Comparison of ENCODE assay signal across 9 mouse cellular contexts in the genomic region with DNA sequence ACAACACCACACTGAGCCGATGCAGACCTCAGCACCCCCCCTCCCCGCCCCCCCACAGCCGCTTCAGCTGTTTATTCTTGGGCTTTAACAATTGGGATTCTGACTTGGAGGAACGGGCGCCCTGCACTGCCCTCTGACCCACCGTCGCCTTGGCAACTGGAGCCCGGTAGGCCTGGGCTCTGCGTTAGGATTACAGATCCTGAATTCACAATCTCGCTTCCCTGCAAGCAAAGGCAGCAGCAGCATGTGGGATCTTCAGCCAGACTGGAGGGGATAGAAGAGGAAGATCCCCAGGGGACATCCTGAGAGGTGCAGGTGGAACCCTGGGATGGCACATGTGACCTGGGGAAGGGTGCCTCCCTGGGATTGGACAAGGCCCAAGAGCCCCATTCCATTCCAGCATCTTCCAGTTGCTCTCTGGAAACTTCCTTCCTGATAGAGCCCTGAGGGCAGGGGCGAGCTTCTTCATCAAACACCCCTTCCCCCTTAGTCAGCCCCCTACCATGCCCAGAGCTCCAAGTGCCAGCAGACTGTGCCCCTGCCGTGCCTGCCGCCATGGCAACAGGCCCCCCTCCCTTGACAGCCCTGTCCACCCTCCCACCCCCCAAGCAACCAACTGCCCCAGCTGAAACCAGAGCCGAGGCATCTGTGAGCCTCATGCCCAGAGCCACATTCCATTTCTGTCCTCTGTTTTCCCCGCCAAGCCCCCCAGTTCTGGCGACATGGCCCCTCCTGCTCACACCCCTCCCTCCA. TPM values are rescaled to one million over a fixed set of nuclear protein-coding genes. Genes with fewer than 3 reads are reported as not detected.
DNase-seq lines count a peak whose midpoint lies in the region; ATAC-seq and TF ChIP-seq lines count a peak whose summit lies in the region.
"Had no signal": no experiment of that assay in that cellular context is flagged by ENCODE, and none has a peak within 500 bp of the region (broad histone marks: within the 10 kb centered on the region; RNA-seq: fewer than 3 reads in every experiment).

No protein-coding gene starts in this region.

- H3K36me3 ChIP-seq in lung, embryonic 16.5 days (ENCODE audit: control insufficient read depth, insufficient read depth, low read length), result no peaks in the 10 kb centered on the region
- no peaks in the 10 kb centered on the region; the same call in 1 of the 2 replicates for H3K36me3 ChIP-seq in limb, embryonic 14.5 days (ENCODE audit: control insufficient read depth, insufficient read depth, low read length)
- no peaks in the 10 kb centered on the region for H3K36me3 ChIP-seq in stomach, postnatal 0 days (ENCODE audit: control insufficient read depth, insufficient read depth, low read length)

- no peak for TF ChIP-seq CTCF in stomach, postnatal 0 days (IDR thresholded peaks at IDR 0.05; ENCODE audit: low read depth)

- H3K4me1 ChIP-seq in lung, embryonic 16.5 days (replicated peaks; ENCODE audit: control insufficient read depth, insufficient read depth, low read length), result peaks cover 90% of the 10 kb centered on the region
- peaks cover 99% of the 10 kb centered on the region for H3K4me1 ChIP-seq in limb, embryonic 14.5 days (ENCODE audit: control insufficient read depth, insufficient read depth, low read length)
- peaks cover 48% of the 10 kb centered on the region for H3K4me1 ChIP-seq in stomach, postnatal 0 days (replicated peaks; ENCODE audit: control insufficient read depth, insufficient read depth)

- no peaks in the 10 kb centered on the region for H3K9me3 ChIP-seq in lung, embryonic 16.5 days (ENCODE audit: control insufficient read depth, low read length)
- no peaks in the 10 kb centered on the region for H3K9me3 ChIP-seq in limb, embryonic 14.5 days (ENCODE audit: control insufficient read depth, low read length)
- no peaks in the 10 kb centered on the region for H3K9me3 ChIP-seq in stomach, postnatal 0 days (ENCODE audit: control insufficient read depth, low read length)

- TF ChIP-seq POLR2A in limb, embryonic 14.5 days (IDR thresholded peaks at IDR 0.05; ENCODE audit: borderline replicate concordance, extremely low read depth, insufficient read depth, insufficient read length), result no peak

- no peaks in the 10 kb centered on the region for H3K27me3 ChIP-seq in lung, embryonic 16.5 days (ENCODE audit: control insufficient read depth, insufficient read depth, low read depth, low read length)
- no peaks in the 10 kb centered on the region for H3K27me3 ChIP-seq in limb, embryonic 14.5 days (ENCODE audit: control insufficient read depth, insufficient read depth, low read length)
- H3K27me3 ChIP-seq in stomach, postnatal 0 days (ENCODE audit: control insufficient read depth, insufficient read depth, low read length), result no peaks in the 10 kb centered on the region

- H3K4me2 ChIP-seq in lung, embryonic 16.5 days (ENCODE audit: low read depth, low read length), result no peak overlapping the region
- H3K4me2 ChIP-seq in limb, embryonic 14.5 days (replicated peaks; ENCODE audit: low read depth, low read length, severe bottlenecking), result peak overlapping the region; percentile 10
- no peak overlapping the region for H3K4me2 ChIP-seq in stomach, postnatal 0 days (replicated peaks; ENCODE audit: low read depth)

- H3K9ac ChIP-seq in lung, embryonic 16.5 days (ENCODE audit: low read length), result peak overlapping the region; percentile 21; the same call in 1 of the 2 replicates
- no peak overlapping the region for H3K9ac ChIP-seq in limb, embryonic 14.5 days (ENCODE audit: low read depth, low read length, severe bottlenecking)
- H3K9ac ChIP-seq in stomach, postnatal 0 days (ENCODE audit: low read length), result peak overlapping the region; percentile 18; the same call in 1 of the 2 replicates

- no peak overlapping the region for H3K4me3 ChIP-seq in lung, embryonic 16.5 days (ENCODE audit: low read length)
- no peak overlapping the region for H3K4me3 ChIP-seq in limb, embryonic 14.5 days (replicated peaks; ENCODE audit: low read length)
- H3K4me3 ChIP-seq in stomach, postnatal 0 days (ENCODE audit: low read depth, low read length), result no peak overlapping the region

- WGBS in lung, embryonic 16.5 days, result 19% methylated on average over 16 of the region's 16 CpGs
- WGBS in limb, embryonic 14.5 days, result 18% methylated on average over 15 of the region's 16 CpGs
- WGBS in stomach, postnatal 0 days, result 33% methylated on average over 16 of the region's 16 CpGs

- TF ChIP-seq EP300 in stomach, postnatal 0 days (optimal IDR thresholded peaks at IDR 0.05), result no peak

- peak; percentile 51 for DNase-seq in cerebellum, adult 11-12 months
- DNase-seq in cerebellum, postnatal 4 days (ENCODE audit: low spot score in 2 of 2), result no peak
- DNase-seq in lung, postnatal 25 days (ENCODE audit: low spot score), result no peak
- DNase-seq in limb, embryonic 14.5 days (ENCODE audit: low spot score), result no peak
- DNase-seq in stomach, postnatal 0 days (ENCODE audit: low spot score), result no peak
- DNase-seq in right cerebral cortex, postnatal 14 days, result no peak
- DNase-seq: adrenal gland, adult 8-10 months had no signal

- 0 out of 2 replicates have a peak overlapping the region, but pooled peaks have one; percentile 18 for H3K27ac ChIP-seq in lung, embryonic 16.5 days (ENCODE audit: low read length)
- H3K27ac ChIP-seq in limb, embryonic 14.5 days (replicated peaks; ENCODE audit: low read depth, low read length), result peak overlapping the region; percentile 43; the same call in 1 of the 2 replicates
- H3K27ac ChIP-seq in stomach, postnatal 0 days (replicated peaks), result no peak overlapping the region; the same call in 1 of the 2 replicates

- ATAC-seq in lung, embryonic 16.5 days (ENCODE audit: low read depth), result no peak
- no peak for ATAC-seq in limb, embryonic 14.5 days (ENCODE audit: low FRiP score, low read depth)
- no peak for ATAC-seq in stomach, postnatal 0 days (ENCODE audit: low FRiP score, low TSS enrichment)
- ATAC-seq in inflammation-experienced regulatory T-cells, adult 6 months, result no peak

RNA-seq across cellular contexts. Expression of a gene that starts 36.5 kb away (rescaled TPM):
- 8.0 and 8.2 TPM in 2 replicates for polyA plus RNA-seq in lung, embryonic 16.5 days (2015; fragmentation: Nextera tagmentation; extraction: Ambion mirVana)
- polyA plus RNA-seq in limb, embryonic 14.5 days (2012; rRNA removed), result 29.6 and 41.0 TPM in 2 replicates
- polyA plus RNA-seq in limb, embryonic 14.5 days (2014; fragmentation: Nextera tagmentation; extraction: Ambion mirVana), result 12.9 and 15.6 TPM in 2 replicates
- 2.8 and 3.2 TPM in 2 replicates for polyA plus RNA-seq in stomach, postnatal 0 days (2015; fragmentation: Nextera tagmentation; extraction: Ambion mirVana)
- polyA plus RNA-seq in inflammation-experienced regulatory T-cells, adult 6 months (2017; shearing (Covaris generic)), result 1 to 10 TPM; 1.6 to 2.4 (median 2.4) TPM
